Mouse (Mus musculus) macrophage (primary cell): Measurements from ENCODE around the gene Peli1. TPM values are rescaled to one million over a fixed set of nuclear protein-coding genes. Genes with fewer than 3 reads are reported as not detected.
"Not testable (repeated sequence)": the region's sequence is repeated elsewhere in the genome, so short reads cannot be mapped to it uniquely, and the experiment has no call there.

ENCODE experiments used
- H3K27ac ChIP-seq: fragments of 350-480 bp; formaldehyde crosslinking; 2 replicates; pipeline ENCODE4 v1.9.0; 2021
- H3K36me3 ChIP-seq: fragments of 350-480 bp; formaldehyde crosslinking; 2 replicates; pipeline ENCODE4 v1.9.0; 2021; ENCODE audit errors: inconsistent target
- H3K4me3 ChIP-seq: fragments of 350-480 bp; formaldehyde crosslinking; 2 replicates; pipeline ENCODE4 v1.9.0; 2021; ENCODE audit errors: inconsistent target
- H3K79me2 ChIP-seq: fragments of 350-480 bp; formaldehyde crosslinking; 2 replicates; pipeline ENCODE4 v1.9.0; 2021; ENCODE audit errors: inconsistent target
- WGBS: methylation state at CpG from one replicate; pipeline ENCODE4 v1.1.7; 2026; ENCODE audit warnings: inconsistent platforms; ENCODE audit not compliant: missing documents; 5-methylcytosine and 5-hydroxymethylcytosine counted together
- polyA plus RNA-seq: library from polyadenylated mRNA; stranded (reverse); fragments of 250-400 nt; gene quantifications from 3 replicates; pipeline ENCODE4 v1.2.4, GENCODE M21; 2018; ENCODE audit warnings: inconsistent platforms

Gene Peli1
- polyA plus RNA-seq, 1 experiment from 2014 or later = 25.2 TPM

GRCm38 (mm10) chr11:21175063-21175462 lies 84.0 kb downstream of the Peli1 start:
- Histone ChIP-seq H3K36me3 (no peaks in the 10 kb centered on the region), H3K79me2 (no peaks in the 10 kb centered on the region), H3K27ac (no peak overlapping the region), H3K4me3 (no peak overlapping the region)
- WGBS = 91% methylated on average over 7 of the region's 7 CpGs

- no peaks in the 10 kb centered on the region for H3K79me2 ChIP-seq
- no peak overlapping the region for H3K27ac ChIP-seq
- H3K4me3 ChIP-seq = no peak overlapping the region
- H3K36me3 ChIP-seq = no peaks in the 10 kb centered on the region
Observed at GRCm38 (mm10) chr11:21176491-21176890, 85.4 kb downstream of the Peli1 start.

GRCm38 (mm10) chr11:21178343-21178742 lies 87.3 kb downstream of the Peli1 start:
- Histone ChIP-seq H3K27ac (no peak overlapping the region), H3K36me3 (no peaks in the 10 kb centered on the region), H3K4me3 (no peak overlapping the region), H3K79me2 (no peaks in the 10 kb centered on the region)
- WGBS = 31% methylated on average over 4 of the region's 4 CpGs

GRCm38 (mm10) chr11:21178998-21179645 lies 88.0 kb downstream of the Peli1 start:
- 62% methylated on average over 8 of the region's 8 CpGs for WGBS
- no peaks in the 10 kb centered on the region for H3K79me2 ChIP-seq
- no peak overlapping the region for H3K27ac ChIP-seq
- H3K36me3 ChIP-seq = no peaks in the 10 kb centered on the region
- H3K4me3 ChIP-seq = no peak overlapping the region

GRCm38 (mm10) chr11:21179873-21180272 lies 88.8 kb downstream of the Peli1 start:
- H3K27ac ChIP-seq, H3K4me3 ChIP-seq, H3K36me3 ChIP-seq, H3K79me2 ChIP-seq: not testable (repeated sequence)
- WGBS = no CpG with 5 or more reads among the region's 9 CpGs

- H3K4me3 ChIP-seq = no peak overlapping the region
- H3K36me3 ChIP-seq = no peaks in the 10 kb centered on the region
- WGBS = 0% methylated on average over 1 of the region's 1 CpGs
- H3K79me2 ChIP-seq = no peaks in the 10 kb centered on the region
- H3K27ac ChIP-seq = no peak overlapping the region
Observed at GRCm38 (mm10) chr11:21180650-21181049, 89.6 kb downstream of the Peli1 start.

GRCm38 (mm10) chr11:21181616-21182015 lies 90.5 kb downstream of the Peli1 start:
- H3K27ac ChIP-seq = no peak overlapping the region
- no peak overlapping the region for H3K4me3 ChIP-seq
- no peaks in the 10 kb centered on the region for H3K79me2 ChIP-seq
- no peaks in the 10 kb centered on the region for H3K36me3 ChIP-seq
- WGBS = 100% methylated on average over 2 of the region's 2 CpGs

- no peak overlapping the region for H3K27ac ChIP-seq
- no peaks in the 10 kb centered on the region for H3K36me3 ChIP-seq
- WGBS = 43% methylated on average over 1 of the region's 1 CpGs
- H3K79me2 ChIP-seq = no peaks in the 10 kb centered on the region
- H3K4me3 ChIP-seq = no peak overlapping the region
Observed at GRCm38 (mm10) chr11:21182709-21183108, 91.6 kb downstream of the Peli1 start.

- WGBS = 66% methylated on average over 8 of the region's 8 CpGs
- H3K27ac ChIP-seq, H3K79me2 ChIP-seq, H3K4me3 ChIP-seq, H3K36me3 ChIP-seq: not testable (repeated sequence)
Observed at GRCm38 (mm10) chr11:21191821-21192220, 100.7 kb downstream of the Peli1 start.

- WGBS = no CpG with 5 or more reads among the region's 3 CpGs
- no peak overlapping the region for H3K4me3 ChIP-seq
- no peak overlapping the region for H3K27ac ChIP-seq
- H3K79me2 ChIP-seq = no peaks in the 10 kb centered on the region
- no peaks in the 10 kb centered on the region for H3K36me3 ChIP-seq
Observed at GRCm38 (mm10) chr11:21194851-21195250, 103.8 kb downstream of the Peli1 start.

Other genes starting within 250 kb of the Peli1 start
- 20.5 to 29.2 TPM (median 22.2 TPM) in 3 replicates for gene Vps54, start 148.0 kb downstream of the Peli1 start, polyA plus RNA-seq